Mouse (Mus musculus) gastrocnemius, adult 18-20 months (tissue): Measurements from ENCODE around the gene Olfr666. TPM values are rescaled to one million over a fixed set of nuclear protein-coding genes. Genes with fewer than 3 reads are reported as not detected.
"Not testable (repeated sequence)": the region's sequence is repeated elsewhere in the genome, so short reads cannot be mapped to it uniquely, and the experiment has no call there.

Experiments
- DNase-seq: peaks from one replicate; pipeline ENCODE4 v3.0.0; 2021; ENCODE audit warnings: low spot score
- long read RNA-seq, 2 experiments: library from polyadenylated mRNA; stranded (forward); transcript quantifications; one replicate each; pipeline ENCODE4 v2.0.0; 2021
- total RNA-seq, 2 experiments: library from RNA; stranded (reverse); gene quantifications; 2 replicates each; pipeline ENCODE4 v1.2.3; 2021

Gene Olfr666
- total RNA-seq = not detected
- long read RNA-seq, experiment 1 = 0 reads
- long read RNA-seq, experiment 2 = 0 reads

DNA sequence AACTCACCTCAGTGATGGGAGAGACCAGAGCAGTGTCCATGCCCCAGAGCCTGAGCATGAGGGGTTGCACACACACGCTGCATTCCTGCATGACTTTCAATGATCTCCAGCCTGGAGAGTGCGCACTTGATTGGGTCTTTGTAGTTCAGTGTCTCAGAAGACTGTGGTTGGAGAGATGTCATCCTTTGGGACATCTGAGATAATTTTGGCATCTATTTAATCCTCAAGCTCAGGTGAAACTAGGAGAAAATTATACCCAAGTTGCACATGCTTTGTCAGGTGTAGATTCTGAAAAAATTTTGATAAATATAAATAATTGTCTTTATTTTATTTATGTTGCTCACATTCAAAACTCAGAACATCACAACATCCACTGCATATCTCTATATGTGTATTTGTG lies at the start of gene Olfr666:
TSS of gene Olfr666 (minus strand) at position 101 of the 400 bp plus-strand sequence.
- no peak for DNase-seq

DNA sequence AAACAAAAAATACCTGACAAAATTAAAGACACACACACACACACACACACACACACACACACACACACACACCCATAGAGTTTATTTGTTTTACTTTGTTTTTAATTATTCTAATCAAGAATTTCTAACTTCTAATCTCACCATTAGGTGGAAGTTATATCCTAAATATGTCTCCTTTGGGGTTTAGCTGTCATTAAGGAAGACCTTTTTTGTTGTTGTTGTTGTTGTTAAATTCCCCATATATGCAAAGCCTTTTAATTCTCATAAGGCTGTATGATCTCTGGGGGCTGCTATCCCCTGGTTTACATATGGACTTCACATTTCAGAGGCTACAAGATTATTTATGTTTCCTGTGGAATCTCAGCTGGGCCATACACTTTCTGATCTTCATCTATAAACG lies 38.2 kb upstream of the Olfr666 start, which contains the start of gene Olfr669:
TSS of gene Olfr669 (plus strand) at position 301 of the 400 bp plus-strand sequence.
- DNase-seq = no peak

- no peak for DNase-seq
Observed at GRCm38 (mm10) chr7:104927957-104928356, 32.2 kb upstream of the Olfr666 start, which contains the start of gene Olfr668. TSS of gene Olfr668 (minus strand) at chr7:104928057.

GRCm38 (mm10) chr7:104921382-104921781 lies 25.6 kb upstream of the Olfr666 start, which contains the start of gene Olfr667:
TSS of gene Olfr667 (minus strand) at chr7:104921482.
- DNase-seq = no peak

DNA sequence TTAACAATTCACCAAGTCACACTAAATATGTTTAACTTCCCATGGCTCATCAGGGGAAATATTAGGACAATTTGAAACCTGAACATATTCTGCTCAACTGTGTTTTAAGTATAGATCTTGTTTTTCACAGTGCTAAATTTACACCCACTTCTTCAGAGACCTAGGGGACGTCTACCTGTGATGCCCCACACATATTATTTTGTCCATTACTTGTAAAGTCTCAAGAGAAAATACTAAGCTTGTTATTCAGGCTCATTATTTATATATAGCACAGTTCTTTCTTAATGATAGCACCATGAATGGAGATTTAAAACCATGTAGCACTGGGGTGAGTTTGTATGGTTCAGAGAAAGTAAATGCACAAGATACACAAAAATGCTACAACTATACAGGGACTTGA lies 18.0 kb downstream of the Olfr666 start, which contains the start of gene Olfr665:
TSS of gene Olfr665 (plus strand) at position 301 of the 400 bp plus-strand sequence.
- DNase-seq = no peak

GRCm38 (mm10) chr7:104861381-104861780 lies 34.4 kb downstream of the Olfr666 start:
- no peak for DNase-seq

GRCm38 (mm10) chr7:104857683-104858082 lies 38.1 kb downstream of the Olfr666 start:
- no peak for DNase-seq

GRCm38 (mm10) chr7:104856709-104857108 lies 39.0 kb downstream of the Olfr666 start, which contains the start of gene Usp17la:
TSS of gene Usp17la (plus strand) at chr7:104857009.
- DNase-seq = not testable (repeated sequence)

DNA sequence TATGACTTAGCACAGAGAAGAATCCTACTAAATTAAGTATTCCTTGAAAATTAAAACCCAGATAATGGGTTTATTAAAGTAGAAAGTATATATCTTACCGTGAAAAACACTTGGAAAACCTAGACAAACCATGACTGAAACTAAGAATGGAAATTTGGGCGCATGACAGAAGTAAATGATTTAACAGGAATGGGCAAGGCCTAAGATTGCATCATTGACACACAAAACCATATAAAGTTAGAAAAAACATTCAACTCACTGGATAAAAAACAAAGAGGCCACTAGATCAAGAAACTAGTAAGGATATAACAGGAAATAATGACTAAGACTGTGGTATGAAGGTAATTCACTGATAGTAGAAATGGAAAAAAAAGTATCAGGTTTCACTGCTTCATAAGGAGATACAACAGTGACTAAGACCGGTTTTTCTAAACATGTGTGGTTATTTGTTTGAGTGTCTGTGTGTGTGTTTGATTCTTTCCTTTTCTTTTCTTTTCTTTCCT lies 40.5 kb downstream of the Olfr666 start:
- DNase-seq = no peak

DNA sequence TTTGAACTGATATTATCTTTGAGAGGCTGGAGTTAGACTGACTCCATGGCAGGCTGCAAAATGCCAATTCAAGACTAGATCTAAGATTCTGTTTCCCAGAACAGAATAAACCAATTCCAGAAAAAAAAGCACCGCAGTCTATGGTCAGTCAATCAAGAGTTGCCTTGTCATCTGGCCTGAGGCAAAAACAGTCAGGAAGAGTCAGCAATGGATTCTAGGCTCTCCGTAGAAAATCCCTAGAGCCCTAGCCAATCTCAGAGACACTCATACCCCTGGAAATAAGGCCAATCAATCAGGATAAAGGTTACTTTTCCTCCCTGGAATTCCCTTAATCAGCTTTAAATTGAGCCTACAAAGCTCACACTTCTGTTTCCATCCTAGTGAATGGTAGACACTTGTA lies 44.2 kb downstream of the Olfr666 start:
- not testable (repeated sequence) for DNase-seq

DNA sequence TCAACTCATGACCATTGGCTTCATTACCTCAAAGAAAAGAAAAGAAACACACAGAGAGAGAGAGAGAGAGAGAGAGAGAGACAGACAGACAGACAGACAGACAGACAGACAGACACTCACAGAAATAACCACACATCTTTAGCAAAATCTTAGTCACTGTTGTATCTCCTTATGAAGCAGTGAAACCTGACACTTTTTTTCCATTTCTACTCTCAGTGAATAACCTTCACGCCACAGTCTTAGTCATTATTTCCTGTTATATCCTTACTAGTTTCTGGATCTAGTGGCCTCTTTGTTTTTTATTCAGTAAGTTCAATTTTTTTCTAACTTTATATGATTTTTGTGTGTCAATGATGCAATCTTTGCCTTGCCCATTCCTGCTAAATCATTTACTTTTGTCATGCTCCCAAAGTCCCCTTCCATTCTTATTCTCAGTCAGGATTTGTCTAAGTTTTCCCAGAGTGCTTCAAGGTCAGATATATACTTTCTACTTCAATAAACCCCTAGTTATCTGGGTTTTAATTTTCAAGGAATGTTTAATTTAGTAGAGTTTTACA lies 51.9 kb downstream of the Olfr666 start:
- DNase-seq = no peak

- no peak for DNase-seq
Observed at GRCm38 (mm10) chr7:104842503-104842902, 53.2 kb downstream of the Olfr666 start, which contains the start of gene Usp17lb. TSS of gene Usp17lb (minus strand) at chr7:104842603.

Other genes with a start within 250 kb of the Olfr666 start
- gene Olfr658, start 248.6 kb downstream of the Olfr666 start, total RNA-seq = not detected
- not detected for gene Olfr659, start 229.2 kb downstream of the Olfr666 start, total RNA-seq
- not detected for gene Olfr661, start 209.5 kb downstream of the Olfr666 start, total RNA-seq
- gene Usp17le, start 118.5 kb downstream of the Olfr666 start, total RNA-seq = not detected
- not detected for gene Usp17lb, start 53.3 kb downstream of the Olfr666 start, total RNA-seq
- not detected for gene Usp17la, start 38.9 kb downstream of the Olfr666 start, total RNA-seq
- not detected for gene Olfr665, start 17.9 kb downstream of the Olfr666 start, total RNA-seq
- not detected for gene Olfr667, start 25.5 kb upstream of the Olfr666 start, total RNA-seq
- gene Olfr668, start 32.1 kb upstream of the Olfr666 start, total RNA-seq = not detected
- not detected for gene Olfr669, start 38.3 kb upstream of the Olfr666 start, total RNA-seq
- gene Olfr670, start 66.7 kb upstream of the Olfr666 start, total RNA-seq = not detected
- gene Olfr671, start 83.2 kb upstream of the Olfr666 start, total RNA-seq = not detected
- not detected for gene Olfr672, start 106.1 kb upstream of the Olfr666 start, total RNA-seq
- gene Olfr675, start 132.5 kb upstream of the Olfr666 start, total RNA-seq = not detected
- not detected for gene Olfr676, start 136.7 kb upstream of the Olfr666 start, total RNA-seq
- not detected for gene Olfr677, start 155.4 kb upstream of the Olfr666 start, total RNA-seq
- gene Olfr678, start 168.5 kb upstream of the Olfr666 start, total RNA-seq = not detected
- not detected for gene Olfr679, start 185.3 kb upstream of the Olfr666 start, total RNA-seq
- not detected for gene Olfr680-ps1, start 196.9 kb upstream of the Olfr666 start, total RNA-seq
- gene Olfr681, start 220.9 kb upstream of the Olfr666 start, total RNA-seq = not detected